Mouse (Mus musculus) embryo, embryonic 9.5 days (tissue): ENCODE measurements around the gene Mum1.
"Not testable (repeated sequence)": the region's sequence is repeated elsewhere in the genome, so short reads cannot be mapped to it uniquely, and the experiment has no call there.

Experiments
- DNase-seq: peaks from one replicate; pipeline ENCODE4 v3.0.0-alpha.2; 2017; ENCODE audit errors: extremely low spot score

The Mum1 gene

DNA sequence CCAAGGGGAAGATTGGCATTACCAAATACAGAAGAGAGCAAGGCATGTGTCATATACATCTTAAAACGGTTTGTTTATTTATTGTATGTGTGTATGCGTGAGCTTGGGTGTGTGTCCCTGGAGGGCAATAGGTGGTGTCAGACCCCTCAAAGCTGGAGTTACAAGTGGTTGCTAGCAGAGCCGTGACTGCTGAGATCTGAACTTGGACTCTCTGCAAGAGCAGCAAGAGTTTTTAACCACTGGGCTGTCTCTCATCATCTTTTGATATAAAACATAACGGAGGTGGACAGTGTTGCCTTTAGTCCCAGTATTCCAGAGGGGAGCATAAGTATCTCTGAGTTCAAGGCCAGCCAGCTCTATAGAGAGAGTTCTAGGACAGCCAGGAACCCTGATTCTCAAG lies 18.0 kb upstream of the Mum1 start:
- no peak for DNase-seq

DNA sequence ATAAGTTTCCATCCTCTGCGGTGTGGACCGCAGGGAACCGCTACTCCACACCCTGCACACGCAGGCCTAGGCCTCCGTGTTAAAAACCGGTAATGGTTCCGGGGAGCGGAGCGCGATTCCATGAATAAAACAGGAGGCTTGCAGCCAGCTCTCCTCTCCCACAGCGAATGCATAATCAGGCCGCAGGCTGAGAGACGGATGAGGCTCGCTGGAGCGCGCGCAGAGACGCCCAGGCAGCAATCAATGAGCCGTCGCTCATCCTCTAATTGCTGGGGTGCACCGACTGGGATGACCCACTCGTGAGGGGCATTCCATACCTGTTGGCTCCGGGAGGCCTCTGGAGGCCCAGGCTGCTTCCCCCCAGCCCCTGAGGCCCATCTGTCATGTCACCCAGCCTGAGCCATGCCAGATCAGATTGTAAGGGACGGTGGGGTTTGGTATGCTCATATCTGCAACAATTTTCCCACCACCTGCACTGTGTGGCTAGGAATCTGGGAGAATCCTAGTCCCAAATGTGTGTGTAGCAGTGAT lies 17.3 kb upstream of the Mum1 start:
- no peak for DNase-seq

DNA sequence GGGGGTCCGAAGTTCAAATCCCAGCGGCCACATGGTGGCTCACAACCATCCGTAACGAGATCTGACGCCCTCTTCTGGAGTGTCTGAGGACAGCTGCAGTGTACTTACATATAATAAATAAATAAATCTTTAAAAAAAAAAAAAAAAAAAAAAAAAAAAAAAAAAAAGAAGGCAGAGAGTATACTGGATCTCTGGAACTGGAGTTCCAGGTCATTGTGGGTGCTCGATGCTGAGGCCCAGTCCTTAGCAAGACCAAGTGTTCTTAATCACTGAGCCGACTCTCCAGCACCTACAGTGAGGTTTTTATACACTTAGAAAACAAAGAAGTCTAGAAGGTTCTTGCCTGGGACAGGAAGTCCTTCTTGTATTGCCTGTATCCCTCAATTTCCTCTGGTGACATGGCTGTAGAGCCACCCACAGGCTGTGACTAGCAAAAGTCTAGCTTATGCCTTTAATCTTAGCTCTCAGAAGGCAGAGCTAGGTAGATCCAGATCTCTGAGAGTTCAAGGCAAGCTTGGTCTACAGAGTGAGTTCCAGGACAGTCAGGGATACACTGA lies 14.6 kb upstream of the Mum1 start:
- DNase-seq, result not testable (repeated sequence)

DNA sequence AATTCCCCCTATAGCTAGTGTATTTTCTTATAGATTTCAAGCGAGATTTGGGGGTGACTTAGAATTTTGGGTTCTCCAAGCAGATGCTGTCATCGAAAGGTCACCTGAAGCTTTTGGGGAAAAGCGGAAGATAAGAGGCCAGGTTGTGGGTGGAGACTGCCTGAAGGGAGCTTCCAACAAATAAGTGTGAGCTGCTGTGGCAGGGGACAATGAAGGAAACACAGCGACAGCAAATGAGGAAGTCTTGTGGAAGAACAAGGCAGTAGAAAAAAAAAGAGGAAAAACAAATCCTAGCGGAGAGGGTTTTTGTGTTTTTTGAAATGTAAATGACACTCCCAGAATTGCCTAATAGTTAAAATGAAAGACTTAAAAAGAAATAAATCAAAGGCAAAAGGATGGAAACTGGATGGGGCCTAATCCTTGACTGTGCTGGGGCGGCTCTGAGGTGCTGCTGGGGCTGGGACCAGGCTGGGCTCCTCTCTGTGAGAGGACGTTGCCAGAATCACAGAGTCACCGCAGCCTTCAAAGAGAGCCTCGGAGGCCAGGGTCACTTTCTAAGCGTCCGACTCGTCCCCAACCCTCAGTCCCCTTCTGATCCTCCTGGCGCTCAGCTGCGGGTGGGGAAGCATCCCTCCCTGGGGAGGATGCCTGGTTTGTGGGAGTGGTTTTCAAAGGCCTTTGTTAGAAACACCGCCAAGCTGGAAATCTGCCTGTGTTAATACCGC lies 11.0 kb upstream of the Mum1 start:
- DNase-seq, result no peak

DNA sequence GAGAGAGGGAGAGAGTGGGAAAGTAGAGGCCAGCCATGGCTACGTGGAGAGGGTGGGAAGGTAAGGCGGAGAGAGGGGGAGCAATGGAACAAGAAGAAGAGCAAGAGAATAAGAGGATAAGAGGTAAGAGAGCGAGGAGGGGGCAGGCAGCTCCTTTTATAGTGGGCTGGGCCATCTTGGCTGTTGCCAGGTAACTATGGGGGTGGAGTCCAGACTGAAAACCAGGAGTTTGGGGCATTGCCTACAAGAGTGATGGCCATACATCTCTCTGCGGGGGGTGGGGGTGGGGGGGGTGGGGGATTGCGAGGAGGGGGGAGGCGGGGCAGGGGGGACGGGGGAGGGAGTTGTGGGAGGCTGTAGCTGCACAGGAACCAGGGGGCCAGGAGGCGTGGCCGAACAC lies 5.6 kb upstream of the Mum1 start:
- DNase-seq, result no peak

DNA sequence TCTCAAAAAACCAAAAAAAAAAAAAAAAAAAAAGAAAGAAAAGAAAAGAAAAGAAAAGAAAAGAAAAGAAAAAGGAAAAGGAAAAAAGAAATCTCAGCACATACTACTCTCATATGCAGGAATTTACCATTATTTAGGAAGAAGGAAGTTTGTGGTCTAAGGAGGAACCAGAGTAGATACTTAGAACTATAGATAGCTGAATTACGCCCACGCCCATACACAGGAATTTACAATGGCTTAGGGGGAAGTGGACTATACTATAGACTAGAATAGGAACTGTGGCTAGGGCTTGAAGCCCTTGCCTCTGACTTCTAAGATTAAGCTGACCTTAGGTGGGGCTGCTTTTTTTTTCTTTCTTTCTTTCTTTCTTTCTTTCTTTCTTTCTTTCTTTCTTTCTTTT lies 3.1 kb upstream of the Mum1 start:
- not testable (repeated sequence) for DNase-seq

DNA sequence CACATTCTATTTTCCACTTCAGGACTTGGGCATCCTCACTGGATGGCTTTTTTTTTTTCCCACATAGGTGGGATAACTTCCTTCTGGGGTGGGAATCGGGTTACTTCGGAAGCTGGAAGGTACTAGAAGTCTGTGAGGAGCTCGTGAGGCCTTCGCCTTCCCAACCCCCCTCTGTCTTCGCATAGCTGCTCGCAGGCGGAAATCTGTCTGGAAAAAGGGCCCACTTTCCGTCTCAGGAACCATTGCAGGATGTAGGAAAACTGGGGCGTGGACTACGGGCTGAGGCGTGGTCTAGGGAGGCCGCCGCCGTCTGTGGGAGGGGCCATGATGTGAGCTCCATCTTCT lies 191 bp upstream of the Mum1 start:
- no peak for DNase-seq

DNA sequence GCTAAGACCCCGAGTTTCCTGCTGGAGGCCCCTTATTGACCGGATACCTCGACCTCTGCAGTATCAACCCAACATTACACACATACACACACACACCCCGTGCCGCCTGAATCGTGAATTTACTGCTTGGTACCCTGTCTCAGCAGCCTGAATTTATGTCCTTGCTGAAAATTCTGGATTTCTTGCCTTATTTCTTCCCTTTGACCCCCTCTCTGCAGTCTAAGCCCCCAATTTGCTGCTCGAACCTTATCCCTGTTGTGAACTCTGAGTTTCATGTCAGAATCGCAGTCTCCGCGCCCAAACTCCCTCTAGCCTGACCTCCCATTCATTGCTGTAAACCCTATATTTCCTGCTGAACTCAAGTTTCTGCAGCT lies 919 bp downstream of the Mum1 start:
- DNase-seq, result peak; percentile 38

DNA sequence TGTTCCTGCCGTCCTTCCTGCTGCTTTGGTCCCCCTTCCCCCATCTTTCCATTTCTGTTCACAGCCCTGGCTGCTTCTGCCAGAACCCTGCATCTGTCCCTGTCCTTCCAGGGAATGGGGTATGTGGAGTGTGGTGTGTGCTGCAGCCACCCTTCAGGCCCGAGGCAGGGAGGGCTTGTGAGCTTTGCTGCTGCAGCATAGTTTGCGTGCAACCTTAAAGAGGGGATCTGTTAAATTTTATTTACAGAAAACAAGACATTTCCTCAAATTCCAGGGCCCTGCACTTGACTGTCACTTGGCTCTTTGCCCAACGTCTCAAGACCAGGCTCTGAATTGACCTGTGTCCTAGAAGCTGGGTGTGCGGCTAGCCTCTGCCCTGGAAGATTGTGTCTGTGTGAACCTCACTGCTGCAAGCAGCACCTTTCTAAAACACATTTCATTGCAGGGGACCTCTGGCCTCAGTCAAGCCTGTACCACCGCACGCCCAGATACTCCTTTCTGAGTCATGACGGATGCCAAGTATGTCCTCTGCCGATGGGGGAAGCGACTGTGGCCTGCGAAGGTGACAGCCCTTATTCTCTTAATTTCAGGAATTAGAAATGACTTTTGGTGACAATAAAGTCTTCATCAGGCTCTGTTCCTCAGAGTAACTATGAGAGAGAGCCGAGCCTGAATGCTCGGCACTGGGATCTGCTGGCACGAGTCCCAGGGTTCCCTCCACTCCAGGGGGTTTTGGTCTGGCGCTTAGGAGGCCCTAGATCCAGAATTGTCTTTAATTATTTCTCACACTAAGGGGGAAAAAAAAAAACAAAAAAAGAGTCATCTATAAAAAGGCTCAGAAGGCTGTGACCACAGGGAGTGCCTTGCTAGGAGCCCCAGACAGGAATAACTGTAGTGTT lies 1.9 kb downstream of the Mum1 start:
- DNase-seq, result no peak

DNA sequence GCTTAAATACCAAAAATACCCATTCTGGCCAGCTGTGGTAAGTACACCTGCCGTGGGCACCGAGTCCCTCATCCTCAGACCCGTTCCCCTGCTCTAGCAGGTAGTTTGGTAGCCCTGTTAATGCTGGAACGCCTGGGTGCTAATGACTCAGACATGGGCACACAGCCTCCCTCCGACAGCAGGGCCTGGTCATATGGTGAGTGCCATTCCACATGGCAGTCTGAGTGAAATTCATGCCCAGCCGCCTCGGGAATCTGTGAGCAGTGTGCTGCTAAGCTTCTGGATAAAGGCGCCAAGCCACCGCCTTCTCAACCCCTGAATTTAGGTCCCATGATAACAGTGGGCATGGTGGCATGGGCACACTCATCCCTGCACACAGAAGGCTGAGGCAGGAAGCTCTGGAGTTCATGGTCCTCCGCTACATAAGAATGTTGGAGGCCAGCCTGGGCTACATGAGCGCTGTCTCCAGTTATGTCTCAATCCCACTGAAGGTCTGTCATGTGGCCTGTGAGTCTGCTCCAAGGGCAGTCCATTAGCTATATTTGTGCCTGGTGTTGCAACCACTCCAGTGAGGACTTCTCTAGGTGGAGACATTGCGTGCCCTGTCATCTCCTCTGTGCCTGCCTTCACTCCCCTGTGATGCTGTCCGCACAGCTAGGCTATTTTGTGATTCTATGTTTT lies 10.1 kb downstream of the Mum1 start:
- DNase-seq, result no peak

DNA sequence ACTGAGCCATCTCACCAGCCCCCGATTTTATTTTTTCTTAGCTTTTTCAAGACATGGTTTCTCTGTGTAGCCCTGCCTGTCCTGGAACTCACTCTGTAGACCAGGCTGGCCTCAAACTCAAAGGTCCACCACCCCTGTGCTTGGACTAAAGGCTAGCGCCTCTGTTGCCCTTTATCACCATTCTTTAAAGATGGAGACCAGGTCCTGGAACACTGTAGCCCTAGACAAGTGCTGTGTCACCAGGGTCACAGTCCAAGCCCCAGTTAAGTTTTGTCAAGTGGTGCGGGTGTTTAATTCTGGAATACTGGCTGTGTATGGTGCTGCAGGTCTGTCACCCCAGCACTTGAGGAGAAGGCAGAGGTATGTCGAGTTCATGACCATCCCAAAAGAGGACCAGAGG lies 10.8 kb downstream of the Mum1 start:
- DNase-seq, result no peak

DNA sequence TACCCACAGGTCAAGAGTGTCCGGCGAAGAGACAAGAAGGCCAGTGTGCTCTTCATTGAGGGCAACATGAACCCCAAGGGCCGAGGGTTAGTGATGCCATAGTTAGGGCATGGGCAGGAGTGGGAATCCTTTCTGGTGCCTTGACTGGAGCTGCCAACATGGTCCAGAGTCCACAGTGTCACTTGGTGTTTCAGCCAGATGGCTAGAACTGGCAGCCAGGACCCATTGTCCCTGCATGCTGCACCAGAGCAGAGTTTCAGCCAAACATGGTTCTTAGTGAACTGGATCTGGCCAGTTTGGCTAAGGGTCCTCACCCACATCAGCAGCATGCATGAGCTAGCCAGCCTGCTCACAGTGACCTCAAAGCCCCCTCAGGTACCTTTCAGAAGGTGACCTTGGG lies 12.1 kb downstream of the Mum1 start:
- no peak for DNase-seq

DNA sequence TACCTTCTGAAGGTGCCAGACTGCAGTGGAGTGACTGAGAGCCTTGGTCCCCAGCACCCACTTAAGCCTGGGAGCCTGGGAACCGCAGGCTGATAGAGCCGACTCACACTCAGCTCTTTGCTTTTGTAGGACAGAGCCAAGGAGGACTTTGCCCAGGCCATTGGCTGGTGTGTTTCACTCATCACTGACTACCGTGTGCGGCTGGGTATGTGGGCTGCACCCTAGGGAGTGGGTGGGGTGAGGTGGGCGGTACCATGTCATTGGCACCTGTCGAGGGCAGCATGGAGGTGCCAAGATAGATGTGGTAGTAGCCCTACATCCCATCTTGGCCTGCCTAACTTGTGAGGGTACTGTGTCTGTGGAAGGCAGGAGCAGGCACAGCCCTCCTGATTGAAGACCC lies 13.6 kb downstream of the Mum1 start:
- DNase-seq, result no peak

DNA sequence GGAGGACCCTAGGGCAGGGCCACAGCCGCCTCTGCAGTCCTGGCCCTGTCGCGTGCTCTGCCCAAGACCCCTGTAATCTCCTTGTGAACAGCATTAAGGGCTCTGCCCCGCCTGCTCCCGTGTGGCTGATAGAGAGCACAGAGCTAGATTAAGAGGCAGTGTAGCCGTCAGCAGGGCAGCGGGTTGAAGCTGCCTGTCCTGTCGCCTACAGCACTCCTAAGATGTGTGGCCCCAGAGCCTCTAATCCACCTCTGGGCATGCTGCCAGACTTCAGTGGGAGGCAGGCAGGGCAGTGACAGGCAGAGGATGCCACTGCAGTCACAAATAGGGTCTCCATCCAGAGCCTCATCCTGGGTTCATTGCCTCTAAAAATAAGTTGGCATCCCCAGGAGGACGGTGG lies 15.9 kb downstream of the Mum1 start:
- DNase-seq, result no peak

DNA sequence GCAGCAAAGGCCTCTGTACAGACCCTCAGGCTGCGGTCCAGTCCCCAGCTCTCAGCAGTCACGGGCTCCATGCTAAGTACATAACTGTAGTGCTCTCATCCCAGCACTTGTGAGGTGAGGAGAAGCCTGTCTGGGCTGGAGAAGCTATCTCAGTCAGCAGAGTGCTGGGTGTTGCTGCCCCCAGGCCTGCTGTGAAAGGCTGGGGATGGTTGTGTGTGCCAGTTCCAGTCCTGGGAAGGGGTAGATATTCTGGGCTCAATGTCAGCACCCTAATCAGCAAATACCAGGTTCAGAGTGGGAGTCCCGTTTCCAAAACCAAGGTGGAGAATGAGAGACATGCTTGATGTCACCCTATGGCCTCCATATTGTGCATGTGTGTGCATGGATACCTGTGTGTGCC lies 16.4 kb downstream of the Mum1 start:
- no peak for DNase-seq

DNA sequence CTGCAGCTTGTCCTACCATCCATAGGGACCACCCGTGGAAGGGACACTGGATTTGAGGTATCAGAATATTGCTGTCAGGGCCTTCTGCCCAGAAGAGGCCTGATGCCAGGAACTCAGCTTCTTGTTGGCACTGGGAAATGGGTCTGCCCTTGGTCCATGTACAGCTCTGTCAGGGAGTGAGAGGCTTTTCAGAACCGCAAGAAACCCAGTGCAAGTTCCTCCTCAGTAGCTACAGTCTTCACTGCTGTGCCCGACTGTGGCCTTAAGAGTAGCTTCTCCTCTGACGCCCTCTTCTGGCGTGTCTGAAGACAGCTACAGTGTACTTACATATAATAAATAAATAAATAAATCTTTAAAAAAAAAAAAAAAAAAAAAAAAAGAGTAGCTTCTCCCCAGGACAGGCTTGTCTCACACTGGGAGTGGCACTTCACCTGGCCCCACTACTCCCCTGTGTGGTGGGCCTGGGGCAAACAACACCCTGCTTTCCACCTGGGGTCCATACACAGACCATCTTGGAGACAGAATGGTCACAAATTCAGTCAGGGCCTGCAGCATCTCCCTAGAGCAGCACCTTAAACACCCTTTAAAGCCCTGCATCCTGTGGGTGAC lies 18.7 kb downstream of the Mum1 start:
- DNase-seq, result peak; percentile 40

DNA sequence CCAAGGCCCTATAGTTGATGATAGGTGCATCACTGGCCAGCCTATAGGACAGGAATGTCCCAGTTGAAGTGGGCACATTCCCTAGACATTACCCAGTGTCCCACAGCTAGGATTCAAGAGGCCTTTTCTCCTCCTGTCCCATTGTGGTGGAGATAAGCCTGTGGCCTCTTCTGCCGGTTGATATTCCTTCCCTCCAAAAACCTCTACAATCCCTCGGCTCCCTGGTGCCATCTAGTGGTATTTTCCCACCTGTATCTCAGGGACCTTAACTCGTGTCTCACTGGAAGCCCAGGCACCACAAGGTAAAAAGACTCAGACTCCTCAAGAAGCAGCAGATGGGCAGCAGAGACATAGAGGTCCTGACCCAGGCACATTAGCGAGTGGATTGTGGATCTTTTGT lies 19.4 kb downstream of the Mum1 start:
- DNase-seq, result peak; percentile 87

DNA sequence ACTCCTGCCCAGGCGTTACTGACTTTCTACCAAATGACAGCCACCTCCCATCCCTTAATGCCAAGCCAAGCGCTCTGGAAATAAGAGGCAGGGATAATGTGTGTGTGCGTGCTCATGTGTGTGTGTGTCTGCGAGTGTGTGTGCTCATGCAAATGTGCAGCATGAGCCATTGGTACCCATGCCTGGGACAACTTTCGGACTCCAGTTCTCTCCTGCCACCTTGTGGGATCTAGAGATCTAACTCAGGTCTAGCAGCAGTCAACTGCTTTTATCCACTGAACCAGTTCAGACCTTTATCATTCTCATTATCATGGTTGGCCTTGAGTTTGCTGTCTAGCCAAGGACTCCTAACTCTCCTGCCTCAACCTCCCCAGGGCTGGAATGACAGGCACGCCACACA lies 21.6 kb downstream of the Mum1 start:
- peak; percentile 35 for DNase-seq

DNA sequence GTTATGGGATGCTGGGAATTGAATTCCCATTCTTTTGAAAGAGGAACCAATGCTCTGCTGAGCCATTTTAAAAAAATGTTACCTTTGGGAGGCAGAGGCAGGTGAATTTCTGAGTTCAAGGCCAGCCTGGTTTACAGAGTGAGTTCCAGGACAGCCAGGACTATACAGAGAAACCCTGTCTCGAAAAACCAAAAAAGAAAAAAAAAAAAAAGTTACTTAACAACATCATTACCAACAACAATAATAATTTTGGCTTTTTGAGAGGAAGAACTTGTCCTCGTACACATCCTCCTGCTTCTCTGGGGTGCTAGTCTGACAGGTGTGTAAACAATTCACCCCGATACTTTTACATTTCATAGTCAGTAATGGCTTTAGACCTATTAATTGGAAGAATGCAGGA lies 22.2 kb downstream of the Mum1 start:
- DNase-seq, result not testable (repeated sequence)

DNA sequence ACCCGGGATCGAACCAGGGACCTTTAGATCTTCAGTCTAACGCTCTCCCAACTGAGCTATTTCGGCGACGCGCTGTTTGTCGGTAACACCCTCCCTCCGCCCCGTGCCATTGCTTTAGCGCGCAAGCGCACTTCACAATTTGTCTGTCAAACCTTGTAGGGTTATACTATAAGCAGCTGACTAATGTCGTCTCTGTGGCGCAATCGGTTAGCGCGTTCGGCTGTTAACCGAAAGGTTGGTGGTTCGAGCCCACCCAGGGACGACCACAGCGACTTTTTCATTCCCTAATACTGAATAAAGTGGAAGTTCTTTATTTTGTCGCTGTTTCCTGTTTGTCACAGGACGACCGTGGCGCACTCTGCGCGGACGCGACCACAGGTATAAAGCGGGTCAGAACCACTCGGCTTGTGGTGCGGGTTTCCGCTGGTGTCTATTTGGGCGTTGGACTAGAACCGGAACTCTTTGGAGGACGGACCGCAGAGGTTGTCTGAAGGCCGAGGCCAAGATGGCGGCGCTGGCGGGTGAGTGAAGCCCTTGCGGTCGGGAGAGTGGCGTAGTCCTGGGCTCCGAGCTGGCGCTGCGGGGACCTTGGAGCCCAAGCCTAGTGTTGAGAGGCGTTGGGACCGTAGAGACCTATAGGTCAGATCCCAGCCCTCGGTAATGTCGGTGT lies 22.9 kb downstream of the Mum1 start, which contains the start of gene Ndufs7:
Gene Ndufs7 (plus strand): TSS at position 151 of the 670 bp plus-strand sequence.
- peak; percentile 96 for DNase-seq

DNA sequence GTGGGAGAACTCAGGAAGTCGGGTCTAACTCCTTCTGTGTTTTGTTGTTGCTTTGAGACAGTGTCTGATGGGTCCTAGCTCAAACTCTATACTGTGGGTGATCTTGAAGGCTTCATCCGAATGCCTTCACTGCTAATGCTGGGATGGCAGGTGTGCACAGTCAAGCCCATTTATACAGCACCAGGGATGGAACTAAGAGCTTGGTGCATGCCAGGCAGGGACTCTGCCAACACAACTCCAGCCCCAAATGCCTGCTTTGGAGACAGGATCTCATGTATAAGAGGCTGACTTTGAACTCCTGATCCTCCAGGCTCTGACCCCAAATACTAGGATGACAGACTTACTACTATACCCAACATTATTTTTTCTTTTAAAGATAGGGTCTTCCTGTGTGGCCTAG lies 23.8 kb downstream of the Mum1 start:
- DNase-seq, result no peak
